Mouse (Mus musculus) adrenal gland, postnatal 25 days (tissue): ENCODE results near the gene Wnt10b. TPM values are rescaled to one million over a fixed set of nuclear protein-coding genes. Genes with fewer than 3 reads are reported as not detected.

Source experiments
- DNase-seq: peaks from one replicate; pipeline ENCODE4 v3.0.0; 2021; ENCODE audit warnings: mixed read lengths
- total RNA-seq: library from RNA; stranded (reverse); gene quantifications from 2 replicates; pipeline ENCODE4 v1.2.3, GENCODE M21; 2021

Wnt10b gene
- total RNA-seq, 1 experiment from 2014 or later, result 0.55 TPM

DNA sequence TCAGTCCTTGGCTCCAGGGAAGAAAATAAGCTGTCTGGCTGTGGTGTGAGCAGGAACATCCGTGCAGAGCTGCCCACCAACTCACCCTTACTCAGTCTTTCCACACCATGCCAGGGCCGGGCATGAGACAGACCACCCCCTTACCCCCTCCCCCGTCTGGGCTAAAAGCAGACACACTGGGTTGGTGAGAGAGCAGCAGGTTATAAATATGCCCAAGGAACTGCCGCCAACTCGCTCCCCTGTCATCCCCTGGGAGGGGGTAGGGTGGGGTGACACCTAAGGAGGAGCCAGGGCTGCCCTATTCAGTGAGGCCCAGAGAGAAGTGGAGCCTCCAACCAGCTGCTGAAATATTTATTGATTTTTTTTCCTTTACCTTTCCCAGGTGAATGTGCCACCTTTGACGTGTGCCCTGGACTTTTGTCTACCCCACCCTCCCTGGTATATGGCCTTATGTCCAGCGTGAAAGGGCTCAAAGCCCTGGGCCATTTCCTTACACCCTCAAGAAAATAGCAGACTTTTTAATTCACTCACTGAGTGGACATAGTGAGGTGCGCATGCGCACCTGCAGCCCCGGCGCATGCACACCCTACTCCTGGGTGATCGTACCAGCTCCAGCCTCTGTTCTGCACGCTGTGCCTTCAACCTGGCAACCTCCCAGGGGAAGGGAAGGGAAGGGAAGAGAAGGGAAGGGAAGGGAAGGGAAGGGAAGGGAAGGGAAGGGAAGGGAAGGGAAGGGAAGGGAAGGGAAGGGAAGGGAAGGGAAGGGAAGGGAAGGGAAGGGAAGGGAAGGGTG lies 19.0 kb upstream of the Wnt10b start:
- DNase-seq, result no peak

DNA sequence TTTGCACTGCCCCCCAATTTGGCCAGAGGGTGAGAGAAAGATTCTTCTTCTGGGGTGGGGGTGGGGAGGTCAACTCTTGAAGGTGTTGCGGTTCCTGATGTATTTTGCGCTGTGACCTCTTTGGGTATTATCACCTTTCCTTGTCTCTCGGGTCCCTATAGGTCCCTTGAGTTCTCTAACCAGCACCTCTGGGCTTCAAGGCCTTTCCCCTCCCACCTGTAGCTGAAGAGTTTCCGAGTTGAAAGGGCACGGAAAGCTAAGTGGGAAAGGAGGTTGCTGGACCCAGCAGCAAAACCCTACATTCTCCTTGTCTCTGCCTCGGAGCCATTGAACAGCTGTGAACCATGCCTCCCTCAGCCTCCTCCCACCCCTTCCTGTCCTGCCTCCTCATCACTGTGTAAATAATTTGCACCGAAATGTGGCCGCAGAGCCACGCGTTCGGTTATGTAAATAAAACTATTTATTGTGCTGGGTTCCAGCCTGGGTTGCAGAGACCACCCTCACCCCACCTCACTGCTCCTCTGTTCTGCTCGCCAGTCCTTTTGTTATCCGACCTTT lies 15.3 kb upstream of the Wnt10b start:
- DNase-seq, result no peak

DNA sequence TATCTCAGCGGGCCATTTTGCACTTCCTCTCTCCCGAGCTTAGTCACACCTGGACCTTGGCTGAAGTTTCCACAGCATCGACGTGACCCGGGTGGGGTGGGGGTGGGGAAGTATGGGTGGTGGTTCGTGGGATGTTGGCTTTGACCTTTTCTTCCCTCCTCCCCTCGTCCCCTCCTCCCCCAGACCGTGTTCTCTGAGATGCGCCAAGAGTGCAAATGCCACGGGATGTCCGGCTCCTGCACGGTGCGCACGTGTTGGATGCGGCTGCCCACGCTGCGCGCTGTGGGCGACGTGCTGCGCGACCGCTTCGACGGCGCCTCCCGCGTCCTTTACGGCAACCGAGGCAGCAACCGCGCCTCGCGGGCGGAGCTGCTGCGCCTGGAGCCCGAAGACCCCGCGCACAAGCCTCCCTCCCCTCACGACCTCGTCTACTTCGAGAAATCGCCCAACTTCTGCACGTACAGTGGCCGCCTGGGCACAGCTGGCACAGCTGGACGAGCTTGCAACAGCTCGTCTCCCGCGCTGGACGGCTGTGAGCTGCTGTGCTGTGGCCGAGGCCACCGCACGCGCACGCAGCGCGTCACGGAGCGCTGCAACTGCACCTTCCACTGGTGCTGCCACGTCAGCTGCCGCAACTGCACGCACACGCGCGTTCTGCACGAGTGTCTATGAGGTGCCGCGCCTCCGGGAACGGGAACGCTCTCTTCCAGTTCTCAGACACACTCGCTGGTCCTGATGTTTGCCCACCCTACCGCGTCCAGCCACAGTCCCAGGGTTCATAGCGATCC lies 14.5 kb upstream of the Wnt10b start:
- no peak for DNase-seq

DNA sequence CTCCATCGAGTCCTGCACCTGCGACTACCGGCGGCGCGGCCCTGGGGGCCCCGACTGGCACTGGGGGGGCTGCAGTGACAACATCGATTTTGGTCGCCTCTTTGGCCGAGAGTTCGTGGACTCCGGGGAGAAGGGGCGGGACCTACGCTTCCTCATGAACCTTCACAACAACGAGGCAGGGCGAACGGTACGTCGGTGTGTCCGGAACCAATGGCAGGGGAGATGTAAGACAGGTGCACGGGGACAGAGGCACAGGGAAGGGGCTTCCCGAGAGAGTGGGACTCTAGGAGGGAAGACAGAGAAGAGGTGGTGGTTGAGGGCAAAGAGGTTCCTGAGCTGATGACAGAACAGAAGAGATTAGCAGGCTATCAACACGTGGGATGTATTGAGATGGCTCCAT lies 13.8 kb upstream of the Wnt10b start:
- DNase-seq, result no peak

DNA sequence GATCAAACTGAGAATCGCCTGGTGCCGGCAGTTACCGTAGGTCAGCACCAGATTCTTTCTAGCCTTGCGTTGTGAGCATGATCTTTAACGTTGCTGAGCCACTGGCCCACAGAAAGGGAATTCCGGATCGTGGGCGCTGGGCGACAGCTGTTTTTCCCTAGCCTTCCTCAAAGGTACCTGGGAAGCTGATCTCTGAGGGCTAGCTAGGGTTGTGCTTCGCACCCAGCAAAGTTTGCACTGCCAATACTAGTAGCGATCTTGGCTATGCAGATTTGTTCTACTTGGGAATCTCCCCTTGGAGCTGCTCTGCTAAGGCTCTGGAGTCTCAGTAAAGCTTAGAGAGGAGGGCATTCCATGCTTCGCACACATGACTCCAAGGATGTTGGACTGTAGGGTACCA lies 13.3 kb upstream of the Wnt10b start:
- DNase-seq, result no peak

DNA sequence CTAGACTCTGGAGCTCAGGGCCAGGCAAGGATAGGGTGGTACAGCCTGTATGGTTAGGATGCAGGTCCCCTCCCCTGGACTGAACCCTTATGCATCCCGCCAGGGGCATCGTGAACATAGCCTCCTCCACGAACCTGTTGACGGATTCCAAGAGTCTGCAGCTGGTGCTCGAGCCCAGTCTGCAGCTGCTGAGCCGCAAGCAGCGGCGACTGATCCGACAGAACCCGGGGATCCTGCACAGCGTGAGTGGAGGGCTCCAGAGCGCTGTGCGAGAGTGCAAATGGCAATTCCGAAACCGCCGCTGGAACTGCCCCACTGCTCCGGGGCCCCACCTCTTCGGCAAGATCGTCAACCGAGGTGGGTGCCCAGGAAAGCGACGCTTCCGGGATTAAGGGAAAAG lies 12.8 kb upstream of the Wnt10b start:
- DNase-seq, result no peak

DNA sequence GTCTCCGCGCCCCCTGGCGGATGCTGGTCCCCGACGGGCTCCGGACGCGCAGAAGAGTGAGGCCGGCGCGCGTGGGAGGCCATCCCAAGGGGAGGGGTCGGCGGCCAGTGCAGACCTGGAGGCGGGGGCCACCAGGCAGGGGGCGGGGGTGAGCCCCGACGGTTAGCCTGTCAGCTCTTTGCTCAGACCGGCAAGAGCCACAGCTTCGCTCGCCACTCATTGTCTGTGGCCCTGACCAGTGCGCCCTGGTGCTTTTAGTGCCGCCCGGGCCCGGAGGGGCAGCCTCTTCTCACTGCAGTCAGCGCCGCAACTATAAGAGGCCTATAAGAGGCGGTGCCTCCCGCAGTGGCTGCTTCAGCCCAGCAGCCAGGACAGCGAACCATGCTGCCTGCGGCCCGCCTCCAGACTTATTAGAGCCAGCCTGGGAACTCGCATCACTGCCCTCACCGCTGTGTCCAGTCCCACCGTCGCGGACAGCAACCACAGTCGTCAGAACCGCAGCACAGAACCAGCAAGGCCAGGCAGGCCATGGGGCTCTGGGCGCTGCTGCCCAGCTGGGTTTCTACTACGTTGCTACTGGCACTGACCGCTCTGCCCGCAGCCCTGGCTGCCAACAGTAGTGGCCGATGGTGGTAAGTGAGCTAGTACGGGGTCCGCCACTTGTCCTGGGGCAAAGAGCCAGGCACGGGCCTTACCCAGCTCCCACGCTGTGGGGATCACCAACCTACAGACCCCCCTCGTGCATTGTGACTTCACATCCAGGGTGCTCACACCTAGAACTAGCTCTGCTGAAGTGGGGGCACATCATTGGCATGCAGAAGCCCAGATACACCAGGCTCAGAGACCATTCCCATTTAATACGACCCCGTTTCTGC lies 11.9 kb upstream of the Wnt10b start, which contains the start of gene Wnt1:
TSS of gene Wnt1 (plus strand) at position 197 of the 875 bp plus-strand sequence.
- DNase-seq, result peak; percentile 68

DNA sequence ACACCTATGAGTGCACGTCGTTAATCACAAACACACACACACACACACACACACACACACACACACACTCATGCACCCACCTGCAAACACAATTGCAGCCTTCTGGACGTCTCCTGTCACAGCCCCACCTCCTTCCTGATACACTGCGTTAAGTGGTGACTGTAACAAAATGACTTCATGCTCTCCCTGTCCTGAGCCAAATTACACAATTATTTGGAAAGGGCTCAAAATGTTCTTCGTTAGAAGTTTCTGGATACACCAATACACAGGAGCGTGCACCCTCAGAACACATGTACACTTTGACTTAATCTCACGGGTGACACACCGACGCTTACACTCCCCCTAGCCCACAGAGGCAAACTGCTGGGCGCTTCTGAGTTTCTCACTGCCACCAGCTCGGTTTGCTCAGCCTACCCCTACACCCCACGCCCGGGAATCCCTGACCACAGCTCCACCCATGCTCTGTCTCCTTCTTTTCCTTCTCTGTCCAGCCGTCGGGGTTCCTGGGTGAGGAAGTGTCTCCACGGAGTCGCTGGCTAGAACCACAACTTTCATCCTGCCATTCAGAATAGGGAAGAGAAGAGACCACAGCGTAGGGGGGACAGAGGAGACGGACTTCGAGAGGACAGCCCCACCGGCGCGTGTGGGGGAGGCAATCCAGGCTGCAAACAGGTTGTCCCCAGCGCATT lies 11.2 kb upstream of the Wnt10b start:
- DNase-seq, result no peak

DNA sequence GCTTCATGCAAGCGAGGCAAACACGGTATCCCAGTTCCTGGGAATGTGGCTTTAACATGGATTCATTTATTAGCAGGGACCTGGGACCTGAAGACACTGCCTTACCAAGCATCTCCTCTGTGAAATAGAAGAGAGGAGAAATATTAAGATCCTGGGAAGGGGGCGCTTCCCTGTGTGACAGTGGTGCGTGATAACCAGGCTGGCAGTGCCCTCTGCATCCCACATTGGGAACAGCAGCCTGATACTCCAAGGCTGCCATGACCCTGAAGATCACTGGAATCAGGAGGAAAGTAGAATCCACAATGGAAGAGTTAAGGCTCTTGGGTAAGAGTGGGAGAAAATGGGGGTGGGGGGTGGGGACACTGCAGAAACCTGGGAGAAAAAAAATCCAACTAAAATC lies 10.0 kb upstream of the Wnt10b start:
- DNase-seq, result no peak

DNA sequence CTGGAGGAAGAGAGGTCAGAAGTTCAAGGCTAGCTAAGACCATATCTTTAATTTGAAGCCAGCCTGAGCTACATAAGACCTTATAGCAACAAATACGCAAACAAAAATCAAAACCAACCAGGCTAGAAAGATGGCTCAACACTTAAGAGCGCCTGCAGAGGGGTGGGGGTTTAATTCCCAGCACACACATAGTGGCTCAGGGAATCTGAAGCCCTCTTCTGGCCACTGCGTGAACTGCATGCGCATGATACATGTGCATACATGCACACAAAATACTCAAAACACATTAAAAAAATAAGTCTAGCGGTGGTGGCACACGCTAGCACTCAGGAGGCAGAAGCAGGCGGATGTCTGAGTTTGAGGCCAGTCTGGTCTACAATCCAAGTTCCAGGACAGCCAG lies 7.8 kb upstream of the Wnt10b start:
- no peak for DNase-seq

DNA sequence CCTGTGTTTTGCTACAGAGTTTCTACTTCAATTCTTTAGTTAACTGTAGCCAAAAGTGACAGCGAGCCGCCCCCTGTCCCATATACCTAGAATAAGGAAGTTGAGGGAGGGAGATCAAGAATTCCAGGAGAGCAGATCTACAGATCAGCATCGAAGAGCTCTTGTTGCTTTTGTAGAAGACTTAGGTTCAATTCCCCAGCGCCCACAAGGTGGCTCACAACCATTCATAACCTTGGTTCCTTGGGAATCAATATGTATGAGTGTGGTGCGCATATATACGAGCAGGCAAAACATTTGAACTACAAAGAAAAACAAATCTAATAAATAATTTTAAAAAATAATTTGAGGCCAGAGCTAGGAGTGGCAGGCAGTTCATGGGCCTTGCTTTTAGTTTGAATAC lies 3.2 kb upstream of the Wnt10b start:
- no peak for DNase-seq

DNA sequence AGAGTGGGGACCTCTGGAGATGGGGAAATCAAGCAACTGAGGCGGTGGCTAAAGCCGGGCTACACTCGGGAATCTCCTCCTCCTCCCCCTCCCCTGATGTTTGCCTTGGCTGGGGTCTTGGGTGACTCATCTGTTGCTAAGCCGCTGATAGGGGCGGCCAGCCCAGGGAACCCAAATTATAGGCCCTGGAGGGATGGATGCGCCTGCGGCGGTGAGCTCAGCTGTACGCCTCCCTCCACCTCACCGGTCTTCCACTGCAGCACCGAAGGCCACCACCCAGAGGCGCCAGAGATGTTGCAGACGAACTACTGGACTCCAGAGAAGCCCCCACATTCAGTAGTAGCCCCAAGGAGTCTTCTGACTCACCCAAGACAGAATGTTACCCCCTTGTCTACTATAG lies 2.6 kb upstream of the Wnt10b start:
- DNase-seq, result no peak

DNA sequence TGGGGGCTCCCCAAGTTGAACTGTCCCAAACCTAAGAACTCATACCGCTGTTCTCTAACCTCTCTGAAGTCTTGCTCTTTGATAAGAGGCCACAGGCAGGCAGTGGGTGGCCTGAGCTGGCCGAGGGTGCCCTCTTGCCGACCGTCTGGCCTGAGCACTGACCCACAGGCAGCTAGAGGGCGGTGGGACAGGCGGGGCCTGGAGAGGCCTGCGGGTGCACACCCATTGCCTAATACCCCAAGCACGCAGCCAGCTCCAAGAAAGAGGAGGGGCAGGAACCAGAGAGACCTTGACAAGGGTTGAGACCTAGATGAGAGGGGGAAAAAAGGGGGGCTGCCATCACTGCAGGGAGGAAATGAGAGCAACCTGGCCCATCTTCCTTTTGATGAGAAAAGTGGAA lies 2.1 kb upstream of the Wnt10b start:
- no peak for DNase-seq

DNA sequence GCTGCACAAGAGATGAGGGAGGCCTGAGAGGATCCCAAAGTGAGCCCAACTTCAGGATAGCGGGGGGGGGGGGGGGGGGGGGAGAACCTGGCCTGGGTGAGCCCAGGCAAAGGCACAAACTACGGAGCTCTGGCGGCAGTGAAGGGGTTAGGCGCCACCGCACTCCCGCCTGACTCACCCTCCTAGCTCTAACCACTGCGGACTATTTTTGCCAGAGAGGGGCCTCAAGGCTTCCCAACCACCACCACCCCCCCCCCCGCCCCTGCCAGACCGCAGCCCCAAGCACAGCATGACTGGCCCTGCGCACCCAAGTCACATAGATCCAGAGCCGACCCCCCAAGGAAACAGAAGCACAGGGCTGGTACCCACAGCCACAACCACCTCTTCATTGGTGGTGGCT lies 856 bp upstream of the Wnt10b start:
- no peak for DNase-seq

DNA sequence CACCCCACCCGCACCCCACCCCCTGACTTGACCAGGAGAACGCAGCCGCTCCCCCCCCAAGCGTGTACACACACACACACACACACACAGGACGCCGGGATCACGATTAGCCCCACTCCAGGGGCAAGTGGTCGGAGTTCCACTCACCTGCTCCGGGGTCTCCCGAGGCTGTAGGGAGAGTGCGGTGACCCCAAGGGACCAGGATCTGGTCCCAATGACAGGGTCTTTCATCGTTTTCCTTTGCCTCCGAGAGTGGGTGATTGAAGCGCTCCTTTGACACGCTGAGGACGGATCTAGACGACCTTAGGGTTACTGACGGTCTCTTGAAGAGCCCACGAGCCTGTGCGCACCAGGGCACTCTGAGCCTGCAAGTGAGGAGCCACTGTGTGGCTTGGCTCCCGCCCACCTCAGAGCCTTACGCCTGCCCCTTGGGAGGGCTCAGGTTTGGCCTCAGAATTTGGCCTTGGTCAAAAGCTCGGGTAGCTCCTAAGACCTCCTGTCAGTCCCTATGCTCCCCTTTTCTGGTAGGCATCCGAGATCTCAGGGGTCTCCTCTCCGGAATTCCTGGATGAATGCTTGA lies 331 bp upstream of the Wnt10b start:
- DNase-seq, result no peak

DNA sequence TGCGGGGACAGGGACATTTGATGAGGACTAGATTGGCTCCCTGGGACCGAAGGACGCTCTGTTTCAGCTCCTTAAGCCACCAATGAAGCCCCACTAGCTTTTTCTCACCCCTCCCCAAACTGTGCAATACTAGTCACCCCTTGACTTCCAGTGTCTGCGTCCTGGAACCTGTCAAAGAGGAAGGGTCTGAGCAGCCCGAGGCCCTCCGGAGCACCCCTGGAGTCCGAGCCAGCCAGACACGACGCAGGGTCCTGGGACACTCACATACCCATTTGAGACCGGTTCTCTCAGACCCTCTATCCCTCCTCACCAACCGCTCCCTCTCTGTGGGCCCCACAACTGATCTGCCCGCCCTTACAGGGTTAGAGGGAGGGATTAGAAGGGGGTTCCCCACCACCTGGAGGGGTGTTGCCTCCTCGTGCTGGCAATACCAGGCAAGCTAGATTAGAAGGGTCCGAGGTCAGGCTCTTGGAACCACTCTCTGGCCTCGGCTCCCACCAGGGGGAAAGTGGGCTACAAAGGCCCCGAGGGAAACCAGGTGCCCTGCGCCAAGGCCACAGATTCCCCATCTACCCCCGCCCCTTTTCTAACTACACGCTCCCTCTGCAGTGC lies 839 bp downstream of the Wnt10b start:
- DNase-seq, result no peak

DNA sequence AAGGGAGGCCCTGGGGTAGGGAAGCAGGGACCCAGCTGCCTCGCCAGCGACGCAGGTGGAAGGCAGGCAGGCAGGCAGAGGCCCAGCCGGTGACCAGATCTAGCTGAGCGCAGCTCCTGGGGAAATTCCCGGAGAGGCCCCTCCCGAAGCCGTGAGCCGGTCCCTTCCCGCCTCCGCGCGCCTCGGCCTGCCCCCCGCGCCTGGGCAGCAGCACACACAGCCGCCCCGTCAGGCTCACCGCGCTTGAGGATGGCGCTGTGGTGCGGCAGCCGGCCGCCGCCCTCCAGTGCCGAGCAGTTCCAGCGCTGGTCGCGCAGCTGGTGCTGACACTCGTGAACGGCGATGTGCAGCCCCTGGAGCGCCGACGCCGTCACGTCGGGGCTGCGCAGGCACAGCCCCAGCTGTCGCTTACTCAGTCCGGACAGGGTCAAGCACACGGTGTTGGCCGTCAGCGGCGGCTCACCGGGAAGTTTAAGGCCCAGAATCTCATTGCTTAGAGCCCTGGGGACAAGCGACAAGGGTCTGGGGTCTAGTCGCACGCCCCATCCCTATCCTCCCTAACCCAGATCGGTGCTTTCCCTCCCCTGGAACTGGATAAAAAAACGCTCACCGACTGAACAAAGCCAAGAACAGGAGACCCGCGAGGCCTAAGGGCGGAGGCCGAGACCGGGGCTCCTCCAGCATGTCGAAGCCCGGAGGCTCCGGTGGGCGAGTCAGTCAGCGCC lies 1.5 kb downstream of the Wnt10b start:
- DNase-seq, result peak; percentile 45

DNA sequence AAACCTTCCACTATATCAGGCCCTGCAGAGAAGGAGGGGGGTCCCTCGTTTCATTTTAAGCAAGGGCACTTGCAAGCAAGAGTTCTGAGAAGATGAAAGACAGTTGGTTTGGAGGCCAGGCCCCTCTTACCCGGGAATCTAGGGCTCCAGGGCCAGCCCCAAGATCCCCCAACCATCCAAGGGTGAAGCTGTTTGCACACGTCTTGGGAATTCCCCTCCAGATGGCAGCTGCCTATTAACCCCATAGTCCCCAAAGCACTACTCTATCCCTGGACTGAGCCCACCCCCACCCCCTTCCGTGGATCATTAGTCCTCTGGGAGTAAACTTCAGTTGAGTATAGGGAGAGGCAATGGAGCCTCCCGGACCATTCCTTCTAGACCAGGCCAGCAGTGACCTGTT lies 2.4 kb downstream of the Wnt10b start:
- no peak for DNase-seq

DNA sequence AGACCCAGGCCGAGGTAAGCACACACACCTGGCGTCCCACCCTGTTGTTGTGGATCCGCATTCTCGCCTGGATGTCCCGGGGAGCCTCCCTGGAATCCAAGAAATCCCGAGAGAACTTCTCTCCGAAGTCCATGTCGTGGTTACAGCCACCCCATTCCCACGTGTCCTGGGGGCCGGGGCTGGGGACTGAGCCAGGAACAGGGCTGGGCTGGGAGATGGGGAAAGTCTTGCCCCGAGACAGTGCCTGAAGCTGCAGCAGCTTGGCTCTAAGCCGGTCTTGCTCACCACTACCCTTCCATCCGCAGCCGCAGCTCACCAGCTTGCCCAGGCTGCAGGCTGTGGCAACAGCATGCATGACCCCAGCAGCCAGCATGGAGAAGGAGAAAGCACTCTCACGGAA lies 3.9 kb downstream of the Wnt10b start:
- DNase-seq, result no peak

DNA sequence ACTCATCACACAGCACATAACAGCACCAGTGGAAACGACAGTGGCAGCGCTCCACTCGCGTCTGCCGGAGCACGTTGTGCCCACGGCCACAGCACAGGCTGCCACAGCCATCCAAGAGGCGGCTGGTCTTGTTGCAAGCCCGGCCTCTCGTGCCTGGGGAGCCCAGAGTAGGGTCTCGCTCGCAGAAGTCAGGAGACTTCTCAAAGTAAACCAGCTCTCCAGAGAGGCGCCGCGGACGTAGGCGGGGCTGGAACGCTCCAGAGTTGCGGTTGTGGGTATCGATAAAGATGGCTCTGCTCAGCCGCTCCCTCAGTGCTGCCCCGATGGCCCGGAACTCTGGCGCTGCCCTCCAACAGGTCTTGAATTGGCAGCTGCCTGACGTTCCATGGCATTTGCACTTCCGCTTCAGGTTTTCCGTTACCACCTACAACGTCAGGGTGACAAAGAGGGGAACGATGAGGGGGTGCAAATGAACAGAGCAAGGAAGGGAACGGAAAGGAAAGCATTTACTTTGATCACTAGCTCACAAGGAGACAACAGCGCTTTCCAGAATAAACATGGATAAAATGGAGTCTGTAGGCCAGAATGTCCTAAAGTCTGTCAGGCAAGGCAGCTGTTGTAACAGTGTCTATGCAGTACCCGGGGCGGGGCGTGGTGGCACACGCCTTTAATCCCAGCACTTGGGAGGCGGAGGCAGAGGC lies 5.3 kb downstream of the Wnt10b start:
- no peak for DNase-seq
